Mouse (Mus musculus) midbrain, embryonic 10.5 days (tissue): ENCODE results near the gene Id3. TPM values are rescaled to one million over a fixed set of nuclear protein-coding genes. Genes with fewer than 3 reads are reported as not detected.

Experiments
- DNase-seq: peaks from one replicate; pipeline ENCODE4 v3.0.0-alpha.2; 2017; ENCODE audit warnings: low spot score
- H3K27ac ChIP-seq: fragments of 300-500 bp; sonication (generic); replicated peaks from 2 replicates; pipeline ENCODE4 v1.5.1; 2016; ENCODE audit warnings: mild to moderate bottlenecking
- H3K27me3 ChIP-seq: fragments of 300-500 bp; sonication (generic); 2 replicates; pipeline ENCODE4 v1.6.1; 2016; ENCODE audit warnings: low read depth, mild to moderate bottlenecking; ENCODE audit not compliant: poor library complexity, severe bottlenecking
- H3K36me3 ChIP-seq: fragments of 300-500 bp; sonication (generic); 2 replicates; pipeline ENCODE4 v1.6.1; 2016; ENCODE audit warnings: mild to moderate bottlenecking, moderate library complexity
- H3K4me1 ChIP-seq: fragments of 300-500 bp; sonication (generic); 2 replicates; pipeline ENCODE4 v1.6.1; 2016
- H3K4me3 ChIP-seq: fragments of 300-500 bp; sonication (generic); 2 replicates; pipeline ENCODE4 v1.5.1; 2016; ENCODE audit warnings: mild to moderate bottlenecking, moderate library complexity
- H3K9me3 ChIP-seq: fragments of 300-500 bp; sonication (generic); replicated peaks from 2 replicates; pipeline ENCODE4 v1.6.1; 2016; ENCODE audit warnings: mild to moderate bottlenecking
- WGBS: fragments of 180-500 bp; shearing (Covaris S2); methylation state at CpG from one replicate; pipeline ENCODE4 v1.1.7; 2016; 5-methylcytosine and 5-hydroxymethylcytosine counted together
- polyA plus RNA-seq: library from polyadenylated mRNA; unstranded; fragments of >200 nt; fragmentation: Nextera tagmentation; extraction: Ambion mirVana; gene quantifications from 2 replicates; pipeline ENCODE4 v1.2.1, GENCODE M21; 2016

Gene Id3
- polyA plus RNA-seq, 1 experiment from 2014 or later, result 802 TPM

DNA sequence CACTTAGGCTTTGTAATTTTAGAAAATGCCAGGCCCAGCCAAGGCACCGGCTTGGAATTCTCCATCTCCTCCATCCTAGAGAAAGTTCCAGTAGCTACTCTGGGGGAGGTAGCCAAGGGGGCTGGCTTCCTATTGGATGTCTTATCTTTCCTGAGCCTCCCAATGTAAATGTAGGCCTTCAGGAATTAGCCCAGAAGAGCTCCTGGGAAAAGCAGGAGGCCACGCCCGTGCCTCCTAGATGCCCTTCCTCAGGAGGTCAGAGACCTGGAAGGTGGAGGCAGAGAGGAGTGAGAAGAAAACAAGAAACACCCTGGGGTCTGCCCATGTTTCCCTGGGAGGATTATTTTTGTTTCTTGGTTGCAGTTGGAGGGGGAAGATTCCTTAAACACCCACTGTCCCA is 50.3 kb downstream of the Id3 start:
- 0 out of 2 replicates have a peak, but pooled peaks cover 3% of the 10 kb centered on the region for H3K4me1 ChIP-seq
- WGBS, result 90% methylated on average over 3 of the region's 3 CpGs
- H3K27ac ChIP-seq, result no peak overlapping the region
- peaks cover 73% of the 10 kb centered on the region for H3K36me3 ChIP-seq
- H3K4me3 ChIP-seq, result no peak overlapping the region
- H3K9me3 ChIP-seq, result no peaks in the 10 kb centered on the region
- H3K27me3 ChIP-seq, result no peaks in the 10 kb centered on the region
- DNase-seq, result no peak

DNA sequence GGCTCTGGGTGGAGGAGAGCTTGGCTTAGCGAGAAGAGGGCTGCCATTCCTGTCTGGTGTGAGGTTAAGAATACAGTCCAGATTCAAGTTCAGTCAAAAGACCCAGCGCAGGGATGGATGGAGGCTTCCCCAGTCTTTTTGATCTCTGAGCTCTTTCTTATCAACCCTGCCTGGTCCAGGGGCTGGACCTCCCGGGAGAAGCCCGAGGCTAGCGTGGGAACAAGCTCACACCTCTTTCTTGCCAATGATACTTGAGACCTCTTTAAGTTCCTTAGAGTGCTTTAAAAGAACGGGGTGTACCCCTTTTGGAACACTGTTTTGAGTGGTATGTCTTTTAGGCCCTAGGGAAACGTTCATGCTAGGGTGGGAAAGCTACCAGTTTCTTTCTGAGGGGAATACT is 51.7 kb downstream of the Id3 start:
- no peak for DNase-seq
- H3K4me3 ChIP-seq, result no peak overlapping the region
- no peak overlapping the region for H3K27ac ChIP-seq
- 63% methylated on average over 7 of the region's 7 CpGs for WGBS
- H3K4me1 ChIP-seq, result peaks cover 3% of the 10 kb centered on the region; the same call in 1 of the 2 replicates
- H3K36me3 ChIP-seq, result peaks cover 62% of the 10 kb centered on the region
- H3K9me3 ChIP-seq, result no peaks in the 10 kb centered on the region
- H3K27me3 ChIP-seq, result no peaks in the 10 kb centered on the region

Other genes starting within 250 kb of the Id3 start
- 0.46 and 0.60 TPM in 2 replicates for gene Cnr2, start 248.1 kb upstream of the Id3 start, polyA plus RNA-seq
- 54.0 and 63.7 TPM in 2 replicates for gene Fuca1, start 222.8 kb upstream of the Id3 start, polyA plus RNA-seq
- gene Hmgcl, start 197.0 kb upstream of the Id3 start, polyA plus RNA-seq, result 64.5 and 70.1 TPM in 2 replicates
- 47.2 and 47.6 TPM in 2 replicates for gene Gale, start 179.8 kb upstream of the Id3 start, polyA plus RNA-seq
- gene Lypla2, start 170.9 kb upstream of the Id3 start, polyA plus RNA-seq, result 214 and 220 TPM in 2 replicates
- 66.3 and 69.6 TPM in 2 replicates for gene Pithd1, start 156.2 kb upstream of the Id3 start, polyA plus RNA-seq
- 34.7 and 36.1 TPM in 2 replicates for gene Eloa, start 121.7 kb upstream of the Id3 start, polyA plus RNA-seq
- gene Rpl11, start 90.1 kb upstream of the Id3 start, polyA plus RNA-seq, result 407 and 486 TPM in 2 replicates
- gene E2f2, start 28.9 kb downstream of the Id3 start, polyA plus RNA-seq, result 10.3 and 10.8 TPM in 2 replicates
- 6.0 and 7.1 TPM in 2 replicates for gene Asap3, start 62.9 kb downstream of the Id3 start, polyA plus RNA-seq
- 0.79 and 0.81 TPM in 2 replicates for gene Tcea3, start 104.2 kb downstream of the Id3 start, polyA plus RNA-seq
- gene Zfp46, start 141.2 kb downstream of the Id3 start, polyA plus RNA-seq, result 23.3 and 30.3 TPM in 2 replicates
- 229 and 258 TPM in 2 replicates for gene Hnrnpr, start 167.4 kb downstream of the Id3 start, polyA plus RNA-seq